Mouse (Mus musculus): Measurements from ENCODE around the gene Lrrn2.

Gene Lrrn2

GRCm38 (mm10) chr1:132886626-132887025 lies 6.6 kb downstream of the Lrrn2 start:
- no peak for DNase-seq

DNA sequence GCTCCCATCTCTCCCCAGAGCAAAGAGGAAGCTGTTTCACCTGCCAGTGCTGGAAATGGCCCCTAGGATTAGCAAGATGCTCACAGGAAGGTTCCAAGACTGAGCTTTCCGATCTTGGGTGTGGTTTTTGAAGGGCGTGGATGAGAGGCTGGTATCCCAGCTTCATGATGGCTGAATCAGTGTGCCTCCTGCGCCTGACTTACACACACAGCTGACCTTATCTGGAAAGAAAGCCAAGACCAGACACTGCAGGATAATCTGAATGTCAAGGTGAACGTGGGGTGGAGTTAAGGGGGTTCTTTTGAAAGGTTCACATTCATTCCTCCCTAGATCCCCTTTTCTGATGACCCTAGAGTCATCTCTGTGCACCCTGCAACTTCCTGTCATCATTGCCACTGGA lies 8.7 kb downstream of the Lrrn2 start:
- no peak for DNase-seq

DNA sequence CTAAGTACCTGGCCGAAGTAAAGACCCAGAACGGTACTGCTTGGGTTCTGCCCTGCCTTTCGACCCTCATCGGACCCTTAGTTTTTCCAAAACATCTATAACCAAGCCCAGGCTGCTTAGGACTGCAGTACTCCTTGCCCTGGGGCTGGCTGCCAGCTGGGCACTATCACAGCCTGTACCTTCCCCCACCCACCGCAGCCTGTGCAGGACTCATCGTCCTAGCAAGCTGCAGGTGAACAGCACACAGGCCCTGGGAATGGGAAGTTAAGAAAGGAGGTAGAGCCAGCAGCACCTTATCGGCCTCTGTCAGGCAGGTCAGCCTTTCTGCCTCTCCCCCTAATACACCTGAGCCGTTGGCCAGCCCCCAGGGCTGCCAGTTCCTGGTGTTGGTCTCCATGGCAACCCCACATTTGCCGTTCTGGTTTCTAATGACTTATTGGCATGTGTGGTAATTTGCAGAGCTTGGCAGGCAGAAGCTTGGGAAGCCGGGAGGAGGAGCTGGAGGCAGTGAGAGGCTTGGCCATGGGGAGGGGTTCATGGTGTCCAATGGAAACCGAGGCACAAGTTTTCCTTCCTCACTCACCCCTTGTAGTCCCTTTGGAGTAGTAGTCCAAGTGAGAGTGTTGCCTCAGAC lies 10.2 kb downstream of the Lrrn2 start:
- peak; percentile 52 for DNase-seq

DNA sequence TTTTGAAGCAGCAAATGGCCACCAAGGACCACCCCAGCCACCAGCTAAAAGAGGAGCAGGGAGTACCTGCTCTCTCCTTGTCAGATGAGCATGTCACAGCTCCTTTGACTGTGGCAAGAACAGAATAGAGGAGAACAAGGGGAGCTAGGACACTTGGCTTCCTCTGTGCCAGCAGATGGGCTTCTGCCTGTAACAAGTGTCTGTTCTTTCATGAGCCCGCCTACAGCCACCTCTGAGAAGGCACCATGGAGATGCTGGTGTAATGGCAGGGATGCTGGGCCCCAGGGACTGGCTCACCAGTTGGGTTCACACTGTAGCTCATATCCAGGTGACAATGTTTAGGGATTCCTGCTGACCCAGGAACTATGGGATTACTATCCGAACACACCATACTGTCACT lies 12.0 kb downstream of the Lrrn2 start:
- no peak for DNase-seq

GRCm38 (mm10) chr1:132893311-132894077 lies 13.4 kb downstream of the Lrrn2 start:
- no peak for DNase-seq

DNA sequence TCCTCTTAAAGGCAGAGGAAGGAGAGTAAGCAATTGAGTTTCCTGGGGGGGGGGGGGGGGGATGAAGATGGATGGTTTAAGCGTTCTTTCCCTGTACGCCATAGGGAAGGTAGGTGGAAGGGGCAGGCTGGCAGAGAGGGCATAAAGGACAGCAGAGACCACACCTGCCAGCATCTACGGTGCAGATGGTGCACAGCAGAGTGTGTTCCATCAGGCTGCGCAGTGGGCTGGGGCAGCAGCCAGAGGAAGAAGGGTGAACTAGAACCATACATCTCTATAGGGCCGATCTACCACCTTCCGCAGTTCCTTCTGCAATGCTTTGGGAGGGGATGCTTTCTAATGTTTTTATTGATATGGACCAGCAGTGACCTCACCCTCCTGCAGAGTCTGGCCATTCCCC lies 19.0 kb downstream of the Lrrn2 start:
- no peak for DNase-seq

- DNase-seq: no peak
These were observed 19.6 kb downstream of the Lrrn2 start for GRCm38 (mm10) chr1:132899626-132900025.

GRCm38 (mm10) chr1:132900945-132901344 lies 20.9 kb downstream of the Lrrn2 start:
- DNase-seq: peak; percentile 42

GRCm38 (mm10) chr1:132903519-132903918 lies 23.4 kb downstream of the Lrrn2 start:
- no peak for DNase-seq

- DNase-seq: no peak
These were observed 29.0 kb downstream of the Lrrn2 start for GRCm38 (mm10) chr1:132909090-132909489.

DNA sequence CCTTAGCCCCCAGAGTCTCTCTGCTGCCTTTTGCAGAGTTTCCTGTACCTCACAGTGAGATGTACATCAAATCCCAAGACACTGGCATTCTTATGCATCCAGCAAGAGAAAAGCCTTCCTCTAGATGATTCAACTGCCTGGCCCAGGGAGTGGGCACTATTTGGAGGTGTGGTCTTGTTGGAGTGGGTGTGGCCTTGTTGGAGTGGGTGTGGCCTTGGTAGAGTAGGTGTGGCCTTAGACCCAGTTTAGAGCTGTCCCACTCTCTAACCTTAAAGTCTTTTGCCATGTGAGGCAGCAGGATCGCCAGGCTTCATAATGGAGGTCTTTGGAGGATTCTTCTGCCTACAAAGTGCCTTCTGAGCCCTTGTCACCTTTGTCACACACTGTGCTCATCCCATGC lies 29.9 kb downstream of the Lrrn2 start:
- DNase-seq: no peak

DNA sequence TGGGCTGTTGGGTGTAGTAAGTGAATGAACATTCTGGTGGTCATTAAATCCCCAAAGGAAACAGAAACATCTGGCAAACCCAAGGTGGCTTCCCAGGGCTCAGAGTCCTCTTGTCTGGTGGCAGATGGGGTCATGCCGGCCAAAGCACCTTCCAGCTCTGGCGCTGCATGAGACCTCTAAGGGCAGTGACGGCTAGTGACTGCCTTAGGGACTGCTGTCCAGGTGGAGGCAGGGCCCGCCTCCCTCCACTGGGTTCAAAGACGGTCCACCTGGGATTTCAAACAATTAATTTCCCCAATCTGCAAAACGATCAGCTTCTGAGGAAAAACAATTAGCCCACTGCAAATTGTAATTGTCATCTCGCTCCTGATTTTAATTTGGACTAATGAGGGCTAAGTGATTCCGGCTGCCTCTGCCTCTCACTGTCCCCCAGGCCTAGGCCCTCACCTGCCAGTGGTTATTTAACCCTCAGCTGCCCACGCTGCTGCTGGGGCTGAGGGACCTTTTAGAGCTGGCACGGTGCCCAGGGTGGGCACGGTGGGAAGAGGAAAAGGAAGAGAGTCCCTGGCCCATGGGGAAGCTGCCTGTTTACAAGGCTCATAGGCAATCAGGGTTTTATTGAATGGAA lies 30.5 kb downstream of the Lrrn2 start:
- no peak for DNase-seq

- DNase-seq: no peak
These were observed 35.9 kb downstream of the Lrrn2 start for GRCm38 (mm10) chr1:132915849-132916493.

GRCm38 (mm10) chr1:132917554-132917953 lies 37.5 kb downstream of the Lrrn2 start:
- DNase-seq: no peak

DNA sequence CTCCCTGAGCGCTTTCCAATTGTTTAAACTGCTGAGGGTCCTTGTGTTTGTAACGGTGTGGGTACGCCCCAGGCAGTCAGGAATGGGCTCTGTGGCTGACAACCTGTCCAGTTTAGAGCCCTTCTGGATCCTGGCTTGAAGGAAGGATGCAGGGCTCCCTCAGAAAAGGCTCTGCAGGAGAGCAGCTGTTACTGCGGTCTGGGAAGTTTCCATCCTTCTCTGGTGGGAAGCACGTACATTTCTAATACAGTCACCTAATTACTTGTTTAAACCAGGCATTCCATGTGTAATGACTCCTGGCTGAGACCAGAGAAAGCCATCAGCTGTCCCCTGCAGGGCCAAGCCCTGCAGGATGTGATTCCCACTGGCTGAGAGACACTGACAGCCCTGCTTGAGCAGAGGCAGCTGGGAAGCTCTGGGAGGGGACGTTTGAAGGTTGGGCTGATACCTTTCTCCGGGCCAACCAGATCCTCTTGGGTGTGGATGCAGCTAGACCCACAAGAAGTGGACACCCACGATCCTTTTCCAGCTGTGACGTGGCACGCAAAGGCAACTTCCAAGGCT lies 38.1 kb downstream of the Lrrn2 start:
- no peak for DNase-seq

GRCm38 (mm10) chr1:132919258-132919657 lies 39.2 kb downstream of the Lrrn2 start:
- DNase-seq: no peak

GRCm38 (mm10) chr1:132921071-132921470 lies 41.0 kb downstream of the Lrrn2 start:
- DNase-seq: no peak

DNA sequence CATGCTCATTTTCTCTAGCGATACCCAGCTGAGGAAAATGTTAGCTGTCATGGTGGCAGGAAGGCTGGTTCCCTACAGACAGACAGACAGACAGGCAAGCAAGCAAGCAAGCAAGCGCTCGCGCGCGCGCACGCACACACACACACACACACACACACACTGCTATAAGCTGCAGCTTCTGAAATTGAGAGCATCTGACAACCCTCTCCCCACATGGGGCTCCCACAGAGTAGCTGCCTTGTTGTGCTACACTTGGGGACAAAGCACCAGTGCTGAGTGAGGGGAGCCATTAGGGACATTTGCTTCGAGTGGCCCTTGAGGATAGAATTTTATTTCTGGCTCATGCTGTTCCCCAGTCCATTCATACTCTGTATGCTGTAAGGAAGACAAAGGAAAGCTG lies 42.2 kb downstream of the Lrrn2 start:
- no peak for DNase-seq

- DNase-seq: no peak
These were observed 45.2 kb downstream of the Lrrn2 start for GRCm38 (mm10) chr1:132925270-132925669.

DNA sequence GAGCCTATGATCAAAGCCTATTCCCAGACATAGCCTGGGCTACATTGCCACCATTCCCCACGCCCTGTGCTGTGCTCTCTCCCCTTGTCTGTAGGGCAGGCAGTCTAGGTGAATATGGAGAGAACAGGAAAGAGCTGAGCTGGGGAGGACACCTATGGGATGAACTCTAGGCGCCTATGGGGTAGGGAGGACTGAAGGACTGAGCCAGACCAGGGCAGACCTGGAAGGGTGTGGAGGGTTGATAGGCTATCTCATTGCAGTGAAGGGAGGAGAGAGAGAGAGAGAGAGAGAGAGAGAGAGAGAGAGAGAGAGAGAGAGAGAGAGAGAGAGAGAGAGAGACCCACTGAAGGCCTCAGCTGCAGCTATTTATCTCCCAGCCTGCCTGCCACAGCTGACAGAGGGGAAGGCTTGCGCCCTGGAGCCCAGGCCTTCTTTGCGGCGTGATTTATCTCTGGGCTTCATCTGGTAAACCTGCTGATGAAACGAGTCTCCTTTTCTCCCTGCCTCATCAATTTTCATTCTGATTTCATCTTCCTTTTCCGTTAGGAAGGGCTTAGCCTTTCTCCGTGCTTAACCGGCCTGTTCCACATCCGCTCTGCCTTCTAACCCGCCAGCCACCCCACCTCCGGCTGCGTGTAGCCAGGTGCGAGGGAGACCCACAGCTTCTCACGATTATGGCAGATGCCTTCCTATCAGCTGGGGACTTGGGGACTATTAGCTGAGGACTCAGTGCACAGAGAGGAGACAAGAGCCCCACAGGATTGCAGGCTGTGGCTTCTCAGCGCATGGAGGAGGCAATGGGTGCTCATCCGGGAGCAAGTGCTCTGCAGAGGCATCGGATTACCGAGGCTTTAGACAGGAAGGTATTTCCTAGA lies 48.2 kb downstream of the Lrrn2 start:
- DNase-seq: no peak

DNA sequence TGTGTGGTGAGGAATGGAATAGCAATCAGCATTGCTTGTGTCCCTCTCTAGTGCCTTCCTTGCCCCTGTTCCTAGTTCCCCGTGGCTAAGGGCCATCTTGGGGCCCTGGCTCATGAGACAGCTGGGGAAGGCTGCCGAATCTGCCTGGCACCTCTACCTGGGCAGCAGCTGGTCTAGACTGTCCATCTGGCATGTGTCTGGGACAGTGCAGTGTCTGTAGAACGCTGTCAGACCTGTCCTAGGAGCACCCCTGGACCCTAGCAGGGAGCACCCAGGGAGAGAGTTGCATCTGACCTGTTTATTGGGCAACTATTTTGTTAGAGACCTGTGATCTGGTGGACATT lies 48.8 kb downstream of the Lrrn2 start:
- DNase-seq: no peak

DNA sequence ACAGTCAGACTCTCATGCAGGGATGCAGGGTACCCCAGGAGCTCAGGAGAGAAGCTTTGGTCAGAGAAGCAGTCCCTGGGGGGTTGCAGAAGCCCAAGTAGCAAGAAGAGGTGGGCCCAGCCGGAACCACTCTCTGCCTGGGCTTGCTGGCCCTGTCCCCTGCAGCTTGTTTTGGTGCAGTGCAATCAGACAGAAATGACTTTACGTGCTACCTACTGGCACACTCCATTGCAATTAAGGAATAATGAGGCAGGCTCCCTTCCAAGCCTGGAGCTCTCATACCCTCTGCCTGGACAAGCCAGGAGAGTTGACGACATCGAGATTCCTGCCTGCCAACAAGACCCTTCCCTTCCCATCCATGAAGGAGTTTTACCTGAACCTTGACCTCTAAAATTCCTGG lies 50.2 kb downstream of the Lrrn2 start:
- DNase-seq: no peak
